Mouse (Mus musculus) gastrocnemius, postnatal 4 days (tissue): ENCODE results near the gene Mgmt. TPM values are rescaled to one million over a fixed set of nuclear protein-coding genes. Genes with fewer than 3 reads are reported as not detected.

Experiments
- DNase-seq, 2 experiments: peaks; one replicate each; pipeline ENCODE4 v3.0.0; 2021 to 2022; ENCODE audit warnings: low spot score in 2 of 2, mixed read lengths in 2 of 2
- total RNA-seq, 2 experiments: library from RNA; stranded (reverse); gene quantifications; 2 replicates each; pipeline ENCODE4 v1.2.3; 2021

Gene Mgmt
- total RNA-seq, 2 experiments from 2014 or later: 3.0 to 3.9 TPM

DNA sequence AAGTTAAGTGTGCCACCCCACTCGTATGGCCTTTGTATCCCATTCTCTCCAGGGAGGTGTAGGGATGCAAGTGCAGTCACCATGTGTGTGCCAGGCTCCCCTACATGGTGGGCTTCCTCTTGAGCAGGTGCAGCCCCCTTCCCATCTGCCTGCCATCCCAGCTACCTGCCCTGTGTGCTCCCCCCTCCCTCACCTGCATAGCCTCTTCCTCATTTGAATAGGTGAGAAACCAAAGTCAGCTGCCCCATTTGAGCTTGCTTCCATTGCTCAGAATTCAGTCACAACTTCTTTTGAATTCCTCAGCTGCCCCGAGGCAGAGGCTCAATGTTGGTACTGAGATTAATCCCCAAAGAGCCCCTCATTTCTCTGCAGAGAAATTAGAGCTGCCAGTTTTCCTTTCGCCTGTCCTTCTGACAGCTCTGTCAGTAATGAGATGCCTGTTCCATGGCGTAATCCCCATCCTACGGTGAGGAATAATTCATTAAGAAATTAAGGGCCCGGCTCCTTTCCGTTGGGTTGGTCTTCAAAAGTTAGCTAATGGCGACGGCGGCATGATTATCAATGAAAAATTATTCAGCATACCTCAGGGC lies 208.3 kb downstream of the Mgmt start:
- no peak for DNase-seq

- no peak for DNase-seq
Observed at GRCm38 (mm10) chr7:137112101-137112500, 217.7 kb downstream of the Mgmt start.

DNA sequence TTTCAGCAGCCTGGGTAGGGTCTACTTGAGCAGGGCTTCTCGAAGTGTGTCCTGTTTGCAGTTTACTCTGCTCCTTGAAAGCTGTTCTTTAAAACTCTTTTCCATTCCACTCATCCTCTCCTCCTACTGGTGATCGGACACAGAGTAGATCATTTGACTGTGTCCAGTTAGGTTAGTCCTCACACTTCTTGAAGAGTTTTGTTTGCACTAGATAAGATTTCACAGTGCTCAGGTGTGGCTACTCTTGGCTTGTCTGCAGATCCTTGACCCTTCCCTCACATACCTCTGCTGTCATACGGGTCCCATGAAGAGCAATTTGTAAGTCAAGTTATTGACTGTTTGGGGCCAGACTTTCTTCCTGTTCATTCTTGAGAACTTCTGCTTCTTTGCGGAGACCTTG lies 221.8 kb downstream of the Mgmt start:
- no peak for DNase-seq

- no peak for DNase-seq
Observed at GRCm38 (mm10) chr7:137121243-137121858, 226.9 kb downstream of the Mgmt start.

DNA sequence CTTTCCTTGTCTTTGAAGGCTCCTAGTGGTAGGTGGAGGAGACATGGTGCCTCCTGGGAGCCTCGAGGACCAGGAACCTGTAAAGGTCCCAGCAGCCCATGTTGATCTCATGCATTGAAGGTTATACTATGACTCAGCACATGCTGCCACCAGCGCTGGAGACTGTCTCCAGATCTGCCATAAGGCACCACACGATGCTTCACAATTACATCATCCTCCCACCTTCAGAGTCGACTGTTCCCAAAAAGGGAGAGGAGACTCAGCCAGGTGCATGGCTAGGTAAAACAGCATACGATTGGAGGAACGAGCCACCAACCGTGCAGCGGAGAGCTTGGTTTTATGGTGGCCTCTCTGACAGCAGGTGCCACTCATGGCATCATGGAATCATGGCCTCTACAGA lies 234.3 kb downstream of the Mgmt start:
- DNase-seq: no peak

DNA sequence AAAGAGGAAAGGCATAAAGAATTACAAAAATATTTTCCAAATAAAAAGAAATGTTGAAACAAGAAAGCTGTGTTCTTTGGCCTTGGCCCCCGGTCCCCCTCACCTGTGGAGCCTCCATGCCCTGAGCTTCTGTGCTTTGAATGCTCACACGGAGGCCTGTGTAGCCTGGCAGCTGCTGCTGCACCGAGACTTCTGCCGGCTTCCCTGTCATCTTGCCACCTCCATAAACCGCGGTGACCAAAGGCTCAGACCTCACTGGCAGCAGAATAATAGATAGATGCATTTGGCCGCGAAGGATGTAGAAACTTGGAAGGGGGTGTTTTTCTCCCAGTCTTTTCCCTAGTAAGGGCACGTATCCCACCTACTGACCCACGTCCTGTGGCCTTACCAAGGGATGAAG lies 235.8 kb downstream of the Mgmt start:
- DNase-seq: no peak

- DNase-seq: no peak
Observed at GRCm38 (mm10) chr7:137131957-137132356, 237.5 kb downstream of the Mgmt start.

DNA sequence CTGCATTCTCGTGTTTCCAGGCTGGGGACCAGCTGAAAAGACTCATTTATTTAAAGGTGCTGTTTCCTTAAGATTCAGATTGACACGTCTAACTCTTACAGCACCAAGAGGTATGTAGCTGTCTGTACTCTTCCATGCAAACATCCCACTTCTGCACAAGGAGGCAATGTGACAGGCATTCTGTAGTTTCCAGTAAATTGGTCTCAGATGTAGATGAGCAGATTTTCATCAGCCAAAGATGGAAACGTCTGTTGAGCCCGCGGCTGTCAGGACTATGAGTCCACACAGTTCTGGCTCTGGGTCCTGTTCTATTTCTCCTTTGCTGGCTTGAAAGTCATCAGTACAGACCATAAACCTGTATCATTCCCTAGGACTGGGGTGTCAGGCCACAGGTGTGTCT lies 243.7 kb downstream of the Mgmt start:
- no peak for DNase-seq

- DNase-seq: no peak
Observed at GRCm38 (mm10) chr7:137140321-137140720, 245.9 kb downstream of the Mgmt start.

GRCm38 (mm10) chr7:137141386-137141785 lies 247.0 kb downstream of the Mgmt start:
- DNase-seq: no peak

DNA sequence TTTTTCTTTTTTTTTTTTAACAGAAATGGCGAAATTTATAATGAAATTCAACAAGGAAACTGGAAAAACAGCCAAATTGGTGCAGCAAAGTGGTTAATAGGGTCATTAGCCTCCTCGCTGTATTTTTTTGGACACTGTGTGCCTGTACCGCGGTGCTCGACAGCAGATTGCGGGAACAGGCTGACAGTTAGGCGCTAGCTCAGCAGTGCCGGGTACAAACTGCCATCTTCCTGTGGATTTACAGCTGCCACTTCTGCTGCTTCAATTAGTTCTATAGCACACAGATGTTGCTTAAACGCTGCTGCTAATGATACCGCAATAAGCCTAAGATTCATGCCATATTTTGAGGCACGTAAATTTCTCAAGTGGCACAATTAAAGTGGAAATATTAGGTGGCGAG lies 252.7 kb downstream of the Mgmt start:
- no peak for DNase-seq

DNA sequence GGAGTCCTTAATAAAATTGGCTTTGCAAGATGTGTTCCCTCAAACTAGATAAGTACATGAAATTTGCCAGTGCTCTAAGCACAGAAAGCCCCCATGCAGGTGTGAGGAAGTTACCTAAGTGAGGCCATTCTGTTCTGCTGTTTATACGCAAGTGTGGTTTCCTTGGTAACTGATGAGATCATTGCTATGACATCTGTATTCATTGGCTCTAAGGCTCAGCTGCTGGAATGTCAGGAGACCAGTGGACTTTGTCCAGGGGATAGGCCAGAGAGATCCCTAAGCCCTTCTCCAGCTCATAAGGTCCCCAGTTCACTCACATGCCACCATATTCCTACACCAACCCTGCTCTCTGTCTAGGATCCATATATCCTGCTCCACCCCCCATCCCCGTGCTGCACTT lies 257.4 kb downstream of the Mgmt start:
- no peak for DNase-seq

- no peak for DNase-seq
Observed at GRCm38 (mm10) chr7:137154623-137155022, 260.2 kb downstream of the Mgmt start.

GRCm38 (mm10) chr7:137159086-137159485 lies 264.7 kb downstream of the Mgmt start:
- DNase-seq: no peak

DNA sequence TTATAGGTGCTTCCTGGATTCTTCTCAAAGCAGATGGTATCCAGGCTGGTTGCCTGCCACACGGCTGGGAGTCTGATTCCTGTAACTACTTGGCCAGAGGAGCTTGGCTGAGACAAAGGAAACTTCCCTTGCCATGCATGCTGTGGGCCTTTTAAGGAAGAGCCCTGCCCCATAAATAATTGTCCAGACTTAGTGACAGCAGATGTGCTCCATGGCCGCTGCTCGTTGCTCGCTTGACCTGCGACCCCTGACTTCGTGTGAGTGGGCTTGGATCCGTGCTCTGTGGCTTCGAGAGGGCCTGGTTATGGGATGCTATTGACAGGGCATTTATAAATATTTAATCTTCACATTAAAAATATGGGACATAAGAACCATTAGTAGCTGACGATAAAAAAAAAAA lies 277.9 kb downstream of the Mgmt start:
- no peak for DNase-seq
